Mouse (Mus musculus) kidney, postnatal 14 days (tissue): ENCODE measurements at regions not wholly inside any gene's neighbourhood (a gene's known extent, or its start where the extent isn't known, plus 50 kb on each side); places are given as distances from the start of the nearest gene placed in this dataset.

Experiments used
- DNase-seq: peaks from one replicate; pipeline ENCODE4 v3.0.0; 2022; ENCODE audit warnings: mixed read lengths

DNA sequence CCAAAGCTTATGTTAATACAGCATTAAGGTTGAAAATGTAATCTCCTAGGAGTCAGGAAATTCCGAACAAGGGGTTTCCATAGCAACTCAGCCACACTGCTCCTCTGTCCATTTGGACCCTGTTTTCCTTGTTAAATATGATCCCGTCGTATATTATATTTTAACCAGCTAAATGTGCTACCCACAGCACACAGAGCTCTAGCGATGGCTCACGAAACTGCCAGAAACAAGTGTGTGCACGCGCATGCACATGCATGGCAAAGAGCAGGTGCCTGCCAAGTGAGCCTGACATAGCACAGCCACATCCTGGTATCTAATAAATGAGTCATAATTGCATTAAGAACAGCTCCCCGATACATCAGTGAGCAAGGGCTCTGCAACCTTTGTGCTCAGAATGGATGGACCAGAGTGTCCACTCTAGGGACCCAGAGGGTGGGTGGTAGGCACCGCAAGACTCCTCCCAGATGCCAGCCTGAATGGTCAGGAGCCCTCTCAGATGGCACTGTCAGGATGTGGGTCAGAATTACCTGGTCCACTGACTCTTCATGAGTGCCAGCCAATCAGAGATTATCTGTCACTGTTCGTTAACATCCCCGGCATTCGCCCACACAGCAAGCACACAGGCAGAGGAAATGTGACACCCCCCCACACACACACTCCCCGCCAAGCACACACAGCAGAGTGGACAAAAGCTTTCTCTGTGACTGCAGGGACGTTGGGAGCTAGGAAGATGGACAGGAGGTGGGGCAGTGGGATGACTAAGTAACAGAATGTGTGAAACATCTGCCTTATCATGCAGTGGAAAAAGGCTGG is 272.8 kb upstream of the Zmiz1 start:
- DNase-seq: peak; percentile 26

DNA sequence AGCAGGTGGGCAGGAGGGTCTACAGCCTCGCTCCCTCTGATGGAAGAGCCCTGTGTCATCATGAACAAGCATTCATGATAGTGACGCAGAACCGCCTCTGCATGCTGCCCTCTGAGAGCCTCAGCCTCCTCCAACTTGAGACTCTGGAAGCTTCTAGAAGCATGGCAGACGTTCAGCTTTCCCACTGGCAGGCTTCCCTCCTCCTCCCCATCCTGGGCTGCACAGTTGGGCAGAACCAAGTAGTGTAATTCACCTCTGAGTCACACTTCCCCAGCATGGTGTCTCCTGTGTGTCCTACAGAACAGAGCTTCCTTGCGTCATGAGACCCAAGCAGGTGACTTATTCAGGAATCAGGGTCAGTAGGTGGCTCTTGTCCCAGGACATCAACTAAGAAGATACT is 271.3 kb upstream of the Zmiz1 start:
- no peak for DNase-seq

DNA sequence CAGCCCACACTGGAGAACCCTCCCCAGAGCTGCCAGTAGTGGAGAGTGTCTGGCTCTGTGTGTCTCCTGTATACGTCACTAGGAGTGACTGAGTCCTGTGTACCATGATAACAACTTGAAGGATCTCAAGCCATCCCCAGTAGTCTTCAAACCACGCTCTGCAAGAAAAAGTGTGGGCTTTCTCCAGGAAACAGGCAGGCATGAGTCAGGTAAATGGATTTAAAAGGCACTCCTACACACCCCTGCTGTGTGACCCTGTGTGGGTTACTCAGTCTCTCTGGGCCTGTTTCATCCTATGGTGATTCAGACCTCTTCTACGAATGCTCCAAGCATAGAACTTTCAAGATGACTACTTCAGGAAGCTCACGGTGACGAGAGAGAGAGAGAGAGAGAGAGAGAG is 269.7 kb upstream of the Zmiz1 start:
- DNase-seq: no peak

DNA sequence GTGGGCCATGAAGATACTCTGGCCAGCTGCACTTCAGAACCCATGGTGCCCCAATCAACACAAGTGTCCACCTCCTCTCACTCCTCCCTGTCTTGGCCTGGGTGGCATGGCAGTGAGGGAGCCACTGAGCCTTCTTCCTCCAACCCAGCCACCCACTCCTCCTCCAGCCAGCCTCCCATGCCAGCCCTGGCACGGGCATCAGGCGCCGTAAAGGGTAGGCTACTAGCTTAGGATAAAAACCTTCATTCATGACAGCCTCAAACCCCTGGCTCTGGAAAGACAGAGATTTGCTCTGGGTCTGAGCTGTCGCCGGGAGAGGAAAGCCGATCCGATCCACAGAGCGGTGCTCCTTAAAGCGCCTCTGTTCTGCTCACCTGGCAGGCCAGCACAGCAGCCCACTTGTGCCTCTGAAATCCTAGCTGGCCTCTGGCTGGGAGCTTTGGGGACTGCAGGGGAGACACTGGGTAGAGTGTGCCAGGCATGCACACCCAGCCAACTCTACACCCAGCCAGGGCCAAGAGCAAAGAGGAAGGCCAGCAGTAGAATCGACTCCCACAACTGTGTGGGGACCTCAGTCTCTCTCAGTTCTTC is 268.2 kb upstream of the Zmiz1 start:
- no peak for DNase-seq

DNA sequence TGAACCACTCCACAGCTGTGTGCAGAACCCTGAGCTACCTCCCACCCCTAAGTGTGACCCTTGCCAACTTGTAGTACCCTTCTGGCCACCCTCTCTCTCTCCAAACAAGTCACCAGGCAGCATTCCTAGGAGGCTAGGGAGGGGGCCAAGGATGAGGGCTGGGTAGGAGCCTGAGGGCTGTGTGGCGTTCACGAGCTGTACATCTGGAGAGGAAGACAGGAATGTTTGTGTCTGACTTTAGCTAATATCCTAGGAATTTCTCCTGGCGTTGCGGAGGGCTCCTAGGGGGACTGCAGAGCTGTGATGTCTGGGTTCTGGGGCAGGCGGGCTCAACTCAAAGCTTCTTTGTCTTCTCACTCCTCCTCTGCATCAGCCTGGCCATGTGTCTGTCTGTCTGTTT is 262.2 kb upstream of the Zmiz1 start:
- DNase-seq: no peak

DNA sequence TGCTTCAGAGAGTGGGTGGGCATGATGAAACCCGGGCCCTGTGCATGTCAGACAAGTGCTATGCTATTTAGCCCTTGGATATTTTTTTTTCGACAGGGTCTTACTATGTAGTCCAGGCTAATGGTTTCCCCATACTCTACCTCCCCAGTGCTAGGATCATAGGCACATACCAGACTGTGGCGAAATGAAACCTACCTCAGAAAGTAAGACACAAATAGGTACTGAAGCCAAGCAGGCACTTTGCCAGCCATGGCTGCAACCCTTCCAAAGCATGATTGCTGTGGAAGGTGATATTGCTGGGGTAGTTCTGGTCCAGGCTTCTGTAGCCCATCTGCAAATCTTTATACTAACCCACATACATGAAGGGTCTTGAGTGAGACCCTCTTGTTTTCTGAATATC is 259.1 kb upstream of the Zmiz1 start:
- DNase-seq: no peak

DNA sequence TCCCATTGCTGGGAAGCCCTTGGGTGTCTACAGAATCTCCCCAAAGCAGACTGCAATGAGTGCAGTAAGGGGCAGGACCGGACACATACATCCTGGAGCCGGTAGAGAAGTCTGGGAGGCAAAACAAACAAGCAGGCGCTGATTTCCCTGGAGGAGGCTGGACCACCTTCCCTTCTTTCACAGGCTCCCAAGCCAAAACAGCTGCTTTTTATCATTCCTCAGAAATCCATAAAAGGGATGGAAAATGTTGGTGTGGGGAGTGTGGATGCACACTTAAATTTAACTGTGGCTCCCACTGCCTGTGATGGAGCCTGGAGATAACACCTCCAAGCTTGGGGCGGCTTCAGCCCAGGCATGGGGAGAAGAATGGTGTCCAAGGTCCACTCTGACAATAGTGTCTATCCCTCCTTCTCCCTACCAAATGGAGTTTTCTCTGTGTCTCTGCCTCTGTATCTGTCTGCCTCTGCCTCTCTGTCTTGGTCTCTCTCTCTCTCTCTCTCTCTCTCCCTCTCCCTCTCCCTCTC is 258.3 kb upstream of the Zmiz1 start:
- DNase-seq: peak; percentile 30

DNA sequence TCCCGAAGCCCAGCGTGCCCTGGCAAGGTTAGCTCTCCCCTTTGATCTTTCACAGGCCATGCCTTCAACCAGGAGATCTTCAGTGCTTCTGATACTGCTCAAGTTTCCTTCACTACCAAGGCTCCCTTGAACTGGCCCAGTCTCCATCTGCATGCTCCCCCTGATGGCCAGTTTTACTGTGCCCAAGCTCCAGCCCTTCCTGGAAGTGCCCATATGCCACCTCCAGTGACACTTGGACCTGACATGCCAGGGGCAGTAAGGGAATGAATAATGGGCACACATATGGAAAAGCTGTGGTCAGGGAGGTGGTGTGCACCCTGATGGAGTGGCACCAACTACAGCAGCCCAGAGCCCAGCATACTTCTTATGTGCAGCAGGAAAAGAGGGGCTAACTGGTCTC is 256.7 kb upstream of the Zmiz1 start:
- no peak for DNase-seq

DNA sequence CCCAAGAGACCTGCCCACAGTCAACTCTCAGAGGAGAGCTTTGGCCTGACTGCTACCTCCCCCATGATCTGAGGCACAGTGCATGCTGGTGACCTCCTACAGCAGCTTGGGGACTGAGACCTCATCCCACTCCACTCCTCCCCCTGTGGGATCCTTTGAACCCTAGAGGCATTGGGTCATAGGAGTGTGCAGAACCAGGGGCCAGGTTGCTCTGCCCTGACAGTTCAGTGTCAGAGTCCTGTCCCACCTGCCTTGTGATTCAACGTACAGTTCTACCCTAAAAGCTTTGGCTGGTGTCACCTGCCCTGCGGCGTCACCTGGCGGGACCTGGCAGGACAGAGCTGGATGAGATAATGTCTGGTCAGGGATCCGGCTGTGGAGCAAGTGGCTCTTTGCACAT is 254.9 kb upstream of the Zmiz1 start:
- peak; percentile 68 for DNase-seq

DNA sequence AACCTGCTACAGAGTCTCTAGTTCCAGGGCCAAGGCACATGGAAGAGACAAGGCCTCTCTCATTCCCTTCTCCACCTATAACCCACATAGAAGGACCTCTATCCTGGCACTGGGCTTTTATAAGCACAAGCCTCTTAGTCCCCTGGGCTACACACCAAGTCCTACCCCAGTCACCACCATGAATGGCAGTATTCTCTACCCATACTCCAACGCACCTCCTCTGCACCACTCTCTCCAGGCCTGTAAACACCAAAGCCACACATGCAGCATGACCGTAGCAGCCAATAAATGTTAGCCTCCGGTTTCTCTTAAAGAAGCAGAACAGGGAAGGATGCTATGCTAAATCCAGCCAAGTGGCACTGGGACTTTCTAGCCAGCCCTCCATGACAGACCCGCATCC is 252.1 kb upstream of the Zmiz1 start:
- DNase-seq: no peak

DNA sequence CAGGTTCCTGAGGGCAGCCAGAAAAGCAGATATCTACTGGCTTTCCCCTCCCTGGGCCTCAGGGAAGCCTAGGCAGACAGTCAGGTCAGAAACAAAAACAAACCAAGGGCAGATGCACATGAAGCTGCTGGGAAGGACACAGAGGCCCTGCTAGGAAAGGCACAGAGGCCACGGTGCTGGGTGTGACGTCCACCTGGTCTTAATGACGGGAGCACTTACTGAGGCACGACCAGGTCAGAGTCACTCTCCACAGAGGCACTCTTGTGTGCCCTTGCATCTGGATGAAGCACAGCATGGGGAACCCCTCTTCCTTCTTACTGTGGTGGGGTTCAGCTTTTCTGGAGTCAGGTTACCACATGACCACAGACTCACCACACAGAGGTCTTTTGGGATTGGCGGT is 251.6 kb upstream of the Zmiz1 start:
- DNase-seq: peak; percentile 31

DNA sequence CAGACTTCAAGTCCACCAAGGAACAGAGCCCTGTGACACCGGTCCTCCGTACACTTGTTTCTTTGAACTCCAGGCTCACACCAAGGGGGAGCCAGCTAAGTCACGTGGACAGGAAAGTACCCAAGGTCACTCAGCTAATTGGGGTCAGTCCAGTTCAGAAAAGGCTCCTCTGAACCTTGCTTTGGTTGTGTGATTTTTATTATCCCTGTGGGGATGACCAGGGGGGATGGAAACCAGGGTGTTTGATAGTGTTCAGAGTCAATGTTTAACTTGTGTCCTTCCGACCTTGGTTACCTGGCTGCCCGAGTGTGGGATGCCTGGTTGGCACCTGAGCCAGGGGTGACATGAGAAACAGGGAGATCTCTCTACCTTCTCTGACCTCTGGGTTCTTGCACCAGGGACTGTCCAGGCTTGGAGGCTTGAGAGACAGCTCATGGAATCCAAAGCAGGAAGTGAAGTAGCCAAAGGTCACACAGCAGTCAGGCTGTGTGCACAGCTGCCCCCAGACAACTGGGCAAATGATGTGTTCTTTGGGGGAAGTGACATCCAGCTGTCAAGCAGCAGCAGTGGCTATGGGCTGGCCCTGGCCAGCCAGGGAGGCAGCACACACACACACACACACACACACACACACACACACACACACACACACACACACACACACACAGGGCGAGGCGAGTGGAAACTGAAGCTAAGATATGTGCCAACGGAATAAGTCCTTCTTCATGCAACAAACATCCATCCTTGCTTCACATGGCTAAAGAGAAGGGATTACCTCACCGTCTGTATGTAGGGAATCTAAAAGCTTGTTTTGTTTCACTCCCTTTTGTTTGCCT is 250.5 kb upstream of the Zmiz1 start:
- peak; percentile 90 for DNase-seq

DNA sequence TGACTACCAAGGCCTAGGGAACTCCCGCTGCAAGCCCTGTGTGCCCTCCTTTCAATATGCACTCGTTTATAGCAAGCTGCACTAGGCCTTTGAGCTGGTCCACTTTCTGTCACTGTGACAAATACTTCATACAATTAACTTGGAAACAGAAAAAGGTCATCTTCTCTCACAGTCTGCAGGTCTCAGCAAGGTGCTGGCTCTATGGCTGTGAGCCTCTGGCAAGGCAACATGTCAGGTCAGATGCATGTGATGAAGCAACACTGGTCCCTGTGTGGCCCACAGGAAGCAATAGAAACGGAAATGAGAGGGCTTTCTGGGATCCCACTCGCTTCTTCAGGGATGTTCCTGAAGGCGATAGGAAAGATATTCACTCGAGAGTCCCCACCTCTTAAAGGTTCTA is 245.9 kb upstream of the Zmiz1 start:
- no peak for DNase-seq

DNA sequence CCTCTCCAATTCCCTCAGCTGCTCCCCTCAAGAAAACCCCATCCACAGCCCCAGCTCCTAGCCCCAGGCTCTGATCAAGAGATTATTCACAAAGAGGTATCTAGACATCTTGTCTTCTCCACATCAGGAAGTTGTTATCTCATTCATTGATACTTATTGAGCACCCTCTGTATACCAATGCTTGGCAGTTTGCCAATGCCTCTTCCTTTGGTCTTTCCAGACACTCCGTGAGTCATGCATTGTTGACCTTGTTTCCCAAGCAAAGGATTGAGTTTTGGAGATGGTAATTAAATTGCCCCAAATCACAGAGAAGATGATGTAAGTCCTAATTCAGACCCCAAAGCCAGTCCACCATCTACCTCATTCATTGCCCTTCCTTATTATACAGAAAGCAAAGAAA is 235.9 kb upstream of the Zmiz1 start:
- DNase-seq: no peak

DNA sequence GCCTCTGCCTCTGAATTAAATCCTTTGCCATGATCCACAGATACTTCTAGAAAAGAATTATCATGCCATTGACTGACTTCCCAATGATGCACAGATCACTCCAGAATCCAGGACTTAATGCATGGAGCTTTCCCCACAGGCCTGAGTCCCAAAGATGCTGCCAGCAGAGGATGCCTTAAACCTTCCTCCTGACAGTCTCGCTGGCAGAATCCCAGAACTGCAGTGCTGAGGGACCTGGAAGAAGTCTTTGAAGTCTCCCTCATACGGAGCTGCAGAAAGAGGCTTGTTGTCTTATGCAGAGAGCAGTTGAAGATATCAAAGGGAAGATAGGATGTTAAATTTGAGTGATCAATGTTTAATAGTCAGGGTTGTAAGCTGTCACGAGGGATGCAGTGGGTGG is 233.8 kb upstream of the Zmiz1 start:
- DNase-seq: no peak

DNA sequence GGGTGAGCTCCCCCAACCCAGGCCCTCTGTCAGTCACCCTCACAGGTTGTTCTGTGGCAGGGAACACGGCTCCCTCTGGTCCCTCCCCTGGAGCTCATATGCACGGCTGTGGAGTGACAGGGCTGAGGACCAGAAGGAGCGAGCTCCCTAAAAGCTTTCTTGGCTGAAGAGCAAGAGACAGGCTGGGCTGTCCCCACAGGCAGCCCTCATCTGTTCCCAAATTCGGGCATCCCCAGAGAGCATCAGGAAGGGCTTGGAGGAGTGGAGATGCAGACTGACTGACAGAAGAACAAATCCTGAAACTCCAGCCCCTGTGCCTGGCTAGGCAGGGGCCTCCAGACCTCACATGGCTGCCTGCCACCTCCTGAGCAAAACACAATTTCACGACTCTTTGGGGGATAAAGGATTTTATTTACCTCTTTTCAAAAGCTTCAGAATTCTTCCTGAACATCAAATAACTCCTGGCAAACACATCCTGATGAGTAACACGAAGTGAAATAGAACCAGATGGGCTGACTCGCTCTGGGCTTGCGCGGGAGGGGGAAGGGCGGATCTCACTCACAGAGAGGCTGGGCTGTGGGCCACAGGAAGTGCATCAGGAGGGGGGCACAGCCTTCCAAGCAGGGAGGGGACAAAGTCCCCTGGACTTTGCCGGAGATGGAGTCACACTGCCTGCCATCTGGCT is 232.7 kb upstream of the Zmiz1 start:
- DNase-seq: peak; percentile 91

DNA sequence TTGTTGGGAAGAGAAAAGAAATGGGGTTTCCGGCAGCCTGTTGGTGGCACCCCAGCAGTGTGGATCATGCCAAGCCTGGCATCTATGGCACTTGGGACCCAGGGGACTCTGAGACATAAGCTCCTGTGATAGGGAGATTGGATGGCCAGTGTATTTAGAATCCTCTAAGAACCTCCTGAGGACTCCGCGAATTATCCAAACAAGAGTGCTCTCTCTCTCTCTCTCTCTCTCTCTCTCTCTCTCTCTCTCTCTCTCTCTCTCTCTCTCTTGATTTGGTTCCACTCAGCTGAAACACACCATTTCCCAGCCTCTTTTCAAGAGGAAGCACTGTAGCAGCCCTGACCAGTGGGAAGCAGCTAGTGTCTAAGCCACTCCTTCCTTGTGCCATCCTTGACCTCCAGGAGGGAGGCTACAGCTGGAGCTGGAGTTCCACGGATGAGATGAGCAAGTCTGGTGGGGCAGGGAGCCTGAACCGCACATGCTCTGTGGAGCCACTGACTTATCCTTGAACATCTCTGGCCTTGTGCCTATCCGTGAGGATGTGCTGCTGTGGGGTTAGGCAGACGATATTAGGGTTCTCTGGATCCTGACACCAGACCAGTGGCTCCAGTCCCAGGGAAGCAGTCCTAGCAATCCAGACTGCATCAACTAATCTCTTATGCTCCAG is 232.0 kb upstream of the Zmiz1 start:
- DNase-seq: peak; percentile 26

DNA sequence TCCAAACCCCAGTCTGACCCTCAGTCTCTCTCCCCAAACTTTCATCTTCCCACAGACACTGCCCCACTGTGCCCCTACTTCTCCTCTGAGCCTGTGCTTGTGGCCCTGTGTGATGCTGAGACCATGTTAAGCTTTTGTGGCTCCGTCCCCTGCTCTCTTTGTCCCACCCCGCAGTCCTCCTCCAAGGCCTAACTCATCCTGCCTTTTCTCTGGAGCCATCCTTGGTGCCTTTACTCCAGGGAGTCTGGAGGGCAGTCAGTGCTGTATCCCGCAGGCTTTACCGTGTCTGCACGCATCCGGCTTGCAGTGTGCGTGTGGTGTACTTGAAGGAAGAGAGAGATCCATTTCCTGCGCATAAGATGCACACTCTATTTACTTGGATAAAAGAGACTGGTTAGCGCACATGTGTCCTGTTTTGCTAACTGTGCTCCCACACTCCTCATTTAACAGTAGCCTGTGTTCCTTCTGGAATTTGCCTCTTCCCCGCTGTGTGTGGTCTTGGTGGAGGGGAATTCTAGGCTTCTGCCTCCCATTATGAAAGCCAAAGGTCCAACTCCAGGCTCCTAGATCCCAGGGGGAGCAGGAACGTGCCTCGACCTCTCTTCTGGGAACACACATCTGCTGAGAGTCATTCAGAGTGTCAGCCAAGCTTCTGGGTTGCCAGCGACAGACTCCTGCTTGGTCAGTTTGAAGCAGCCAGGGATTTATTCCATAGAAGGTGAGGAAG is 230.5 kb upstream of the Zmiz1 start:
- DNase-seq: no peak

DNA sequence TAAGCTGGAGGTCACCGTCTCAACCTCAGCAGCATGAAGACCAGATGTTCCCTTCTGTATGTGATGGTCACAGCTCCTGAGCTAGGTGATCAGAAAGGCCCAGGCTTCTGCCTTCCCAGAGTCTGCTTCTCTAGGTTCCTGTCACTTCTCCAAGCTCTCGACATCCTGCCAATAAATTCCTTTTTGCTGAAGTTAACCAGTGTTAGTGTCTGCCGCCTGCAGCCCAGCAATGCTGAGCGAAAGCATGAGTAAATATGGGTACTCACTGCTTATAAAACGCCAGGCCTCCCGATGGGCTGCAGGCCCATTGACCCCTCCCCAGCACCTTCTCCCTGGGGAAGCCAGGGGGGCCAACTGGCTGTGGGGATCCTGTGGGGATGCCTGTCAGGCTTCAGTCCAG is 229.4 kb upstream of the Zmiz1 start:
- no peak for DNase-seq

DNA sequence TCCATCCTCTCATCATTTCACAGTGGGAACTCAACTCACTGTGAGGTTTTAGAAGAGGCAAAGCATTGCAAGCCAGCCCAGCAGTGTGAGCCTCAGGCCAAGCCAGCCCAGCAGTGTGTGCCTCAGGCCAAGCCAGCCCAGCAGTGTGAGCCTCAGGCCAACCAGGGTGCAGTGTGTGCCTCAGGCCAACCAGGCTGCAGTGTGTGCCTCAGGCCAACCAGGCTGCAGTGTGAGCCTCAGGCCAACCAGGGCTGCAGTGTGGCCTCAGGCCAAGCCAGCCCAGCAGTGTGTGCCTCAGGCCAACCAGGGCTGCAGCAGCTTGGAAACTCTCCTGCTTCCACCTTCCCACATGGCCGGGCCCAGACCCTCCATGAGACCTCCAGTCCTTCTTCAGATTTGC is 227.1 kb upstream of the Zmiz1 start:
- peak; percentile 42 for DNase-seq

DNA sequence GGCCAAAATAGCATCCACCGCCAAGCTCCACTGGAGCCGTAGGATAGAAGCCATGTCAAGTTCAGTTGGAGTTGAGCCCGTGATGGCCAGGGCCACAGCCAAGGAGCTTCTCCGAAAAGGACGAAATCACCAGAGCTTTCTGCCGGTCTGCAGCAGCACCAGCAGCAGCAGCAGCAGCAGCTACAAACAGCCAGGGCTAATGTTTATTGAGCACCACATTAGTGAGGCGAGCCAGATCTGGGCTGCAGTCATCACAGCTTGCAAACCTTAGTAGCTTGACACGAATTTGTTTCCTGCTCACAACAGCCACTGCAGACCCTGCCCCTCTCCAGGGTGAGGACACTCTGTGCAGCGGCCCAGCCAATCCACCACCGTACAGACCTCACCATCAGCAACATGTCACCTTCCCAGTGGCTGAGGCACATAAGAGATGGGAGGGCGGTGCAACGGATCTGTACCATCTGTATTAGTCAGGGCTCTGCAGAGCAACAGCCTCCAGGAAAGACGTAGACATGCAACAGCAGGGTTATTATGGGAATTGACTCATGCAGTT is 222.5 kb upstream of the Zmiz1 start:
- no peak for DNase-seq
